In the genomic region with DNA sequence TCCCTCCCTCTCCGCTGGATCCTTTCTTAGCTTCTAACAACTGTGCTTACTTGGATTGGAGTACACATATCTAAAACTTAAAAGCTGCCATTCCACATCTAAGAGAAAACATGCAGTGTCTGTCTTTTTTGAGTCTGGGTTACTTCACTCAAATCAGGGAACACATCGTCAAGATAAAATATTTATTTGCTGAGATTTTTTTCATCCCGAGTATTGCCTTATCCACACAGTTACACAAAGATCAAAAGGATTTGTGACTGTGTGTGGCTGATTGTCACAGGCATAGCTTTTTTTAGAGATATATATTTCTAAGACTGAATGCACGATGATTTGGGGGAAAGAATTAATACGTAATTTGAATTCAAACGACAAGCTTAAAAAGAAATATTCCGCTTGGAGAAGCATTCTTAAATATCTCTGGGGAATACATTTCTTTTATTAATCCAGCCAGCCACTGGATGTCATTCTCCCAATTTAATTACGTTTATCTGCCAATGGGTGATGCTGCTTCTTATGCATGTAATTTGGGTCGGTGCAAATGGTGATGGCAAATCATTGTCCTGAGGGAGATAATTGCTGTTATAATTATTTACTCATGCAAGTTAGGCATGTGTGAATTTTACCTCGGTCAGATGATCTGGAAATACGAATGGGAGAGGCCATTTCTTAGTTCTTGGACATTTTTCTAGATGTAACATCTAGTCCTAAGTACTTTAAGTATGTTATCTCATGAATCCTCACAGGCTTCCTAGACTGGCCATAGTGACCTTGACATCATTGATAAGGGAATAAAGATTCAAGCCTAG, we compare ENCODE assay signal across 30 mouse cellular contexts.
DNase-seq lines count a peak whose midpoint lies in the region; ATAC-seq and TF ChIP-seq lines count a peak whose summit lies in the region.
"Had no signal": no experiment of that assay in that cellular context is flagged by ENCODE, and none has a peak within 500 bp of the region (broad histone marks: within the 10 kb centered on the region; RNA-seq: fewer than 3 reads in every experiment).

No protein-coding gene starts in this region.

- DNase-seq in forebrain, embryonic 14.5 days (ENCODE audit: low spot score), result peak; percentile 35
- DNase-seq in hindbrain, postnatal 0 days (ENCODE audit: low spot score), result peak; percentile 42
- no peak for DNase-seq in neural tube, embryonic 10.5 days (ENCODE audit: extremely low spot score, low spot score)
- peak; percentile 30 for DNase-seq in midbrain, postnatal 0 days (ENCODE audit: low spot score)
- no peak for DNase-seq in liver
- DNase-seq: adrenal gland, postnatal 10 days; cerebellum, adult 11-12 months; cerebellum, adult 9-11 months; embryo, embryonic 11 days; gastrocnemius, postnatal 10 days; heart, postnatal 10 days; kidney, adult 8-10 months; kidney, postnatal 4 days; layer of hippocampus, postnatal 36 days; left cerebral cortex, postnatal 4 days; liver, embryonic 13.5 days; lung, adult 18-20 months; lung, postnatal 36 days; right cerebral cortex, postnatal 14 days had no signal

- no peaks in the 10 kb centered on the region for H3K36me3 ChIP-seq in forebrain, embryonic 14.5 days (ENCODE audit: control insufficient read depth, insufficient read depth, low read length)
- H3K36me3 ChIP-seq in forebrain, embryonic 16.5 days (ENCODE audit: control insufficient read depth, insufficient read depth), result no peaks in the 10 kb centered on the region
- H3K36me3 ChIP-seq in hindbrain, postnatal 0 days (ENCODE audit: insufficient read depth, low read length), result no peaks in the 10 kb centered on the region
- H3K36me3 ChIP-seq in hindbrain, embryonic 16.5 days (ENCODE audit: control insufficient read depth, insufficient read depth, low read length), result no peaks in the 10 kb centered on the region
- no peaks in the 10 kb centered on the region for H3K36me3 ChIP-seq in neural tube, embryonic 14.5 days (ENCODE audit: control insufficient read depth, insufficient read depth, low read length)
- H3K36me3 ChIP-seq in midbrain, postnatal 0 days (ENCODE audit: insufficient read depth, low read length), result no peaks in the 10 kb centered on the region
- H3K36me3 ChIP-seq: embryonic facial prominence, embryonic 12.5 days; G1E; heart, embryonic 13.5 days; liver, embryonic 13.5 days; stomach, embryonic 15.5 days had no signal

- ATAC-seq in forebrain, embryonic 14.5 days, result no peak
- ATAC-seq in forebrain, embryonic 16.5 days, result no peak
- ATAC-seq in hindbrain, postnatal 0 days, result no peak
- no peak for ATAC-seq in hindbrain, embryonic 16.5 days
- peak; percentile 31; the same call in 1 of the 2 replicates for ATAC-seq in neural tube, embryonic 14.5 days (ENCODE audit: low read depth)
- ATAC-seq in midbrain, postnatal 0 days (ENCODE audit: low FRiP score), result no peak
- ATAC-seq: intestine, embryonic 16.5 days; Patski had no signal

- no peaks in the 10 kb centered on the region for H3K9me3 ChIP-seq in forebrain, embryonic 14.5 days (replicated peaks; ENCODE audit: control insufficient read depth, low read length)
- no peaks in the 10 kb centered on the region for H3K9me3 ChIP-seq in forebrain, embryonic 16.5 days (ENCODE audit: control insufficient read depth, low read length)
- H3K9me3 ChIP-seq in hindbrain, postnatal 0 days (ENCODE audit: low read length), result no peaks in the 10 kb centered on the region
- H3K9me3 ChIP-seq in hindbrain, embryonic 16.5 days (ENCODE audit: control insufficient read depth, low read length), result no peaks in the 10 kb centered on the region
- H3K9me3 ChIP-seq in neural tube, embryonic 14.5 days (ENCODE audit: control insufficient read depth, low read length), result no peaks in the 10 kb centered on the region
- no peaks in the 10 kb centered on the region for H3K9me3 ChIP-seq in midbrain, postnatal 0 days (ENCODE audit: low read length)
- H3K9me3 ChIP-seq: embryonic facial prominence, embryonic 12.5 days; heart, embryonic 13.5 days; liver, embryonic 13.5 days; megakaryocyte, embryonic 14.5 days; stomach, embryonic 15.5 days had no signal

- H3K27me3 ChIP-seq in forebrain, embryonic 14.5 days (replicated peaks; ENCODE audit: control insufficient read depth, insufficient read depth, low read length), result no peaks in the 10 kb centered on the region
- H3K27me3 ChIP-seq in forebrain, embryonic 16.5 days (replicated peaks; ENCODE audit: control insufficient read depth, insufficient read depth, low read length), result no peaks in the 10 kb centered on the region
- H3K27me3 ChIP-seq in hindbrain, postnatal 0 days (ENCODE audit: insufficient read depth, low read length), result no peaks in the 10 kb centered on the region
- no peaks in the 10 kb centered on the region for H3K27me3 ChIP-seq in hindbrain, embryonic 16.5 days (replicated peaks; ENCODE audit: control insufficient read depth, insufficient read depth, low read length)
- H3K27me3 ChIP-seq in neural tube, embryonic 14.5 days (ENCODE audit: control insufficient read depth, insufficient read depth, low read length), result no peaks in the 10 kb centered on the region
- H3K27me3 ChIP-seq in midbrain, postnatal 0 days (ENCODE audit: insufficient read depth, low read length), result no peaks in the 10 kb centered on the region
- H3K27me3 ChIP-seq: embryonic facial prominence, embryonic 12.5 days; heart, embryonic 13.5 days; liver, embryonic 13.5 days; megakaryocyte, embryonic 14.5 days; Patski; stomach, embryonic 15.5 days had no signal

- H3K4me3 ChIP-seq in forebrain, embryonic 14.5 days (ENCODE audit: low read depth, low read length), result no peak overlapping the region
- H3K4me3 ChIP-seq in forebrain, embryonic 16.5 days (replicated peaks; ENCODE audit: low read length), result no peak overlapping the region
- no peak overlapping the region for H3K4me3 ChIP-seq in hindbrain, postnatal 0 days (ENCODE audit: low read length)
- no peak overlapping the region for H3K4me3 ChIP-seq in hindbrain, embryonic 16.5 days (ENCODE audit: low read length)
- H3K4me3 ChIP-seq in neural tube, embryonic 14.5 days (ENCODE audit: low read depth, low read length), result no peak overlapping the region
- H3K4me3 ChIP-seq in midbrain, postnatal 0 days (ENCODE audit: low read depth, low read length), result no peak overlapping the region
- H3K4me3 ChIP-seq: embryonic facial prominence, embryonic 12.5 days; heart, embryonic 13.5 days; liver, embryonic 13.5 days; megakaryocyte, embryonic 14.5 days; stomach, embryonic 15.5 days had no signal

- H3K9ac ChIP-seq in forebrain, embryonic 14.5 days (ENCODE audit: low read length), result no peak overlapping the region
- H3K9ac ChIP-seq in forebrain, embryonic 16.5 days (replicated peaks; ENCODE audit: low read depth, low read length), result no peak overlapping the region
- H3K9ac ChIP-seq in hindbrain, postnatal 0 days (replicated peaks; ENCODE audit: low read length), result no peak overlapping the region
- H3K9ac ChIP-seq in hindbrain, embryonic 16.5 days (ENCODE audit: low read depth, low read length), result no peak overlapping the region
- no peak overlapping the region for H3K9ac ChIP-seq in neural tube, embryonic 14.5 days (replicated peaks; ENCODE audit: low read depth, low read length)
- no peak overlapping the region for H3K9ac ChIP-seq in midbrain, postnatal 0 days (replicated peaks; ENCODE audit: low read length, poor library complexity, severe bottlenecking)
- H3K9ac ChIP-seq: embryonic facial prominence, embryonic 12.5 days; heart, embryonic 13.5 days; liver, embryonic 13.5 days; stomach, embryonic 15.5 days had no signal

- H3K27ac ChIP-seq in forebrain, embryonic 14.5 days (ENCODE audit: low read depth, low read length), result no peak overlapping the region
- H3K27ac ChIP-seq in forebrain, embryonic 16.5 days (ENCODE audit: low read length), result no peak overlapping the region
- no peak overlapping the region for H3K27ac ChIP-seq in hindbrain, postnatal 0 days
- no peak overlapping the region for H3K27ac ChIP-seq in hindbrain, embryonic 16.5 days (ENCODE audit: low read depth, low read length)
- no peak overlapping the region for H3K27ac ChIP-seq in neural tube, embryonic 14.5 days (ENCODE audit: low read depth, low read length)
- 0 out of 2 replicates have a peak overlapping the region, but pooled peaks have one; percentile 6 for H3K27ac ChIP-seq in midbrain, postnatal 0 days (ENCODE audit: low read depth, low read length)
- H3K27ac ChIP-seq: embryonic facial prominence, embryonic 12.5 days; heart, embryonic 13.5 days; kidney, postnatal 0 days; liver, embryonic 13.5 days; stomach, embryonic 15.5 days had no signal

- H3K4me2 ChIP-seq in forebrain, embryonic 14.5 days (ENCODE audit: low read length), result no peak overlapping the region
- no peak overlapping the region for H3K4me2 ChIP-seq in forebrain, embryonic 16.5 days (ENCODE audit: low read length)
- no peak overlapping the region for H3K4me2 ChIP-seq in hindbrain, postnatal 0 days (ENCODE audit: low read depth, low read length)
- H3K4me2 ChIP-seq in hindbrain, embryonic 16.5 days (ENCODE audit: low read length), result no peak overlapping the region
- H3K4me2 ChIP-seq in neural tube, embryonic 14.5 days (ENCODE audit: low read depth, low read length), result no peak overlapping the region
- H3K4me2 ChIP-seq in midbrain, postnatal 0 days (ENCODE audit: low read depth, low read length, poor library complexity, severe bottlenecking), result no peak overlapping the region
- H3K4me2 ChIP-seq: embryonic facial prominence, embryonic 12.5 days; heart, embryonic 13.5 days; liver, embryonic 13.5 days; stomach, embryonic 15.5 days had no signal

- no peaks in the 10 kb centered on the region for H3K4me1 ChIP-seq in forebrain, embryonic 14.5 days (ENCODE audit: control insufficient read depth, insufficient read depth, low read length)
- no peaks in the 10 kb centered on the region for H3K4me1 ChIP-seq in forebrain, embryonic 16.5 days (replicated peaks; ENCODE audit: control insufficient read depth, insufficient read depth, low read length)
- H3K4me1 ChIP-seq in hindbrain, postnatal 0 days (ENCODE audit: insufficient read depth, low read length), result no peaks in the 10 kb centered on the region
- H3K4me1 ChIP-seq in hindbrain, embryonic 16.5 days (ENCODE audit: control insufficient read depth, insufficient read depth, low read depth, low read length), result no peaks in the 10 kb centered on the region
- peaks cover 4% of the 10 kb centered on the region; the same call in 1 of the 2 replicates for H3K4me1 ChIP-seq in neural tube, embryonic 14.5 days (ENCODE audit: control insufficient read depth, insufficient read depth, low read length)
- no peaks in the 10 kb centered on the region for H3K4me1 ChIP-seq in midbrain, postnatal 0 days (ENCODE audit: insufficient read depth, low read length)
- H3K4me1 ChIP-seq: embryonic facial prominence, embryonic 12.5 days; heart, embryonic 13.5 days; liver, embryonic 13.5 days; megakaryocyte, embryonic 14.5 days; stomach, embryonic 15.5 days had no signal

- 65% methylated on average over 11 of the region's 11 CpGs for WGBS in forebrain, embryonic 14.5 days
- 54% methylated on average over 11 of the region's 11 CpGs for WGBS in forebrain, embryonic 16.5 days
- 56% methylated on average over 11 of the region's 11 CpGs for WGBS in hindbrain, postnatal 0 days
- WGBS in hindbrain, embryonic 16.5 days, result 56% methylated on average over 11 of the region's 11 CpGs
- 43% methylated on average over 11 of the region's 11 CpGs for WGBS in neural tube, embryonic 14.5 days
- WGBS in midbrain, postnatal 0 days, result 36% methylated on average over 11 of the region's 11 CpGs

- no peak for TF ChIP-seq CTCF in hindbrain, postnatal 0 days (IDR thresholded peaks at IDR 0.05; ENCODE audit: low read depth)
- no peak for TF ChIP-seq CTCF in midbrain, postnatal 0 days (IDR thresholded peaks at IDR 0.05)

Comparison
In these comparisons a context has a peak if more than half of its experiments do, and no peak if none do; other contexts are left out.
1. DNase-seq: peak in forebrain, embryonic 14.5 days (single experiment), hindbrain, postnatal 0 days (single experiment) and midbrain, postnatal 0 days (single experiment); none in neural tube, embryonic 10.5 days (single experiment) and liver (single experiment).